Mouse (Mus musculus) neural tube, embryonic 12.5 days (tissue): ENCODE measurements around the gene Gucy2g. TPM values are rescaled to one million over a fixed set of nuclear protein-coding genes. Genes with fewer than 3 reads are reported as not detected.
"Not testable (repeated sequence)": the region's sequence is repeated elsewhere in the genome, so short reads cannot be mapped to it uniquely, and the experiment has no call there.

Experiments used
- ATAC-seq: fragments of 200-750 bp; cut with Nextera tagmentation; 2 replicates; pipeline ENCODE4 v1.8.0; 2017; ENCODE audit warnings: low read depth, mild to moderate bottlenecking, moderate TSS enrichment, moderate library complexity; ENCODE audit not compliant: low FRiP score
- H3K27ac ChIP-seq: fragments of 300-500 bp; sonication (generic); 2 replicates; pipeline ENCODE4 v1.5.1; 2016
- H3K27me3 ChIP-seq: fragments of 300-500 bp; sonication (generic); replicated peaks from 2 replicates; pipeline ENCODE4 v1.6.1; 2016; ENCODE audit warnings: mild to moderate bottlenecking
- H3K36me3 ChIP-seq: fragments of 300-500 bp; sonication (generic); 2 replicates; pipeline ENCODE4 v1.6.1; 2016; ENCODE audit warnings: mild to moderate bottlenecking
- H3K4me1 ChIP-seq: fragments of 300-500 bp; sonication (generic); 2 replicates; pipeline ENCODE4 v1.6.1; 2016
- H3K4me2 ChIP-seq: fragments of 300-500 bp; sonication (generic); replicated peaks from 2 replicates; pipeline ENCODE4 v1.6.1; 2016; ENCODE audit warnings: mild to moderate bottlenecking
- H3K4me3 ChIP-seq: fragments of 300-500 bp; sonication (generic); 2 replicates; pipeline ENCODE4 v1.5.1; 2016
- H3K9ac ChIP-seq: fragments of 300-500 bp; sonication (generic); 2 replicates; pipeline ENCODE4 v1.6.1; 2016; ENCODE audit warnings: mild to moderate bottlenecking
- H3K9me3 ChIP-seq: fragments of 300-500 bp; sonication (generic); 2 replicates; pipeline ENCODE4 v1.6.1; 2016; ENCODE audit warnings: mild to moderate bottlenecking
- WGBS: fragments of 180-500 bp; shearing (Covaris S2); methylation state at CpG from one replicate; pipeline ENCODE4 v1.1.7; 2016; 5-methylcytosine and 5-hydroxymethylcytosine counted together
- polyA plus RNA-seq: library from polyadenylated mRNA; unstranded; fragments of >200 nt; fragmentation: Nextera tagmentation; extraction: Ambion mirVana; gene quantifications from 2 replicates; pipeline ENCODE4 v1.2.1, GENCODE M21; 2016

Gucy2g gene
- polyA plus RNA-seq, 1 experiment from 2014 or later, result not detected

DNA sequence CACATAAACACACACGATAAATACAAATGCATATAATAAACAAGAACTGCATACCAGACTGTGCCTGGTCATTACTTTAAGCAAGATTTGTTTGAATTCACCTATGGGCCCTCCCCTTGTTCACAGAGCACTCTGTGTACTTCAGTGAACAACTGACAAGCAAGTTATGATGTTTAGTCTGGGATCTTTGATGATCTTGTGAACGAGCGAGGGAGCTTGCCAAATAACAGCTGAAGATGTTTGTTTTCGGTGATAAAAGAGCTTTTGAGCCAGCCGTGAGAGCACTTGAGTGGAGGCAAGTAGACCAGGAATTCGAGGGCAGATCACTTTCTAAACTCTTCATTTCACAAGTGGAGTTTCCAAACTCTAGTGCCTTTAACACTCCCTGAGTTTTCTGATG lies 72.7 kb downstream of the Gucy2g start:
- H3K9me3 ChIP-seq, result 0 out of 2 replicates have a peak, but pooled peaks cover 10% of the 10 kb centered on the region
- no peak overlapping the region for H3K9ac ChIP-seq
- no peak overlapping the region for H3K4me2 ChIP-seq
- H3K36me3 ChIP-seq, result no peaks in the 10 kb centered on the region
- no peak overlapping the region for H3K4me3 ChIP-seq
- H3K4me1 ChIP-seq, result no peaks in the 10 kb centered on the region
- H3K27ac ChIP-seq, result no peak overlapping the region
- no peak for ATAC-seq
- H3K27me3 ChIP-seq, result no peaks in the 10 kb centered on the region
- WGBS, result 86% methylated on average over 6 of the region's 6 CpGs

GRCm38 (mm10) chr19:55167741-55168140 lies 73.3 kb downstream of the Gucy2g start:
- H3K27ac ChIP-seq, result no peak overlapping the region
- H3K4me2 ChIP-seq, result no peak overlapping the region
- H3K4me3 ChIP-seq, result no peak overlapping the region
- H3K27me3 ChIP-seq, result no peaks in the 10 kb centered on the region
- no peak overlapping the region for H3K9ac ChIP-seq
- H3K4me1 ChIP-seq, result no peaks in the 10 kb centered on the region
- ATAC-seq, result no peak
- 0 out of 2 replicates have a peak, but pooled peaks cover 10% of the 10 kb centered on the region for H3K9me3 ChIP-seq
- H3K36me3 ChIP-seq, result no peaks in the 10 kb centered on the region
- WGBS, result 65% methylated on average over 2 of the region's 2 CpGs

DNA sequence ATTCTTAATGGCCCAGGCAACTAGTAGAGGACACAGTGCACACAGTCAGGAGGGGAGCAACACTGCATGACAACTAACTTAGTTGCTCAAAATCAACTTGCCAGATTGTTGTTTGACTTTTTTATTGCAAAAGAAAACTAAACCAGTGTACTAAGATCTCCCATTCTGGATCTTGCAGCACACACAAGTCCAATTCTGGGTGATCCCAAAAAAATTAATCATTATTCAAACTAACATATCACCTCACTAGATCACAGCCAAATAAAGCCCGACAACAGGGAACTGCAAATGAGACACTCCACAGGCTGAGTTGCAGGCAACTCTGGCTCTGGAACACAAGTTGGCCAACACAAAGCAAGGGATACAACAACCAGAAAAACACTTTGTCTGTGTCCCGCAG lies 74.3 kb downstream of the Gucy2g start:
- Histone ChIP-seq H3K9ac (no peak overlapping the region), H3K4me3 (no peak overlapping the region), H3K9me3 (0 out of 2 replicates have a peak, but pooled peaks cover 10% of the 10 kb centered on the region), H3K27me3 (no peaks in the 10 kb centered on the region), H3K27ac (no peak overlapping the region), H3K4me2 (no peak overlapping the region), H3K4me1 (no peaks in the 10 kb centered on the region), H3K36me3 (no peaks in the 10 kb centered on the region)
- no peak for ATAC-seq
- 93% methylated on average over 2 of the region's 2 CpGs for WGBS

GRCm38 (mm10) chr19:55165954-55166353 lies 75.1 kb downstream of the Gucy2g start:
- no peaks in the 10 kb centered on the region for H3K36me3 ChIP-seq
- 83% methylated on average over 4 of the region's 4 CpGs for WGBS
- H3K9me3 ChIP-seq, result 0 out of 2 replicates have a peak, but pooled peaks cover 10% of the 10 kb centered on the region
- no peak overlapping the region for H3K4me2 ChIP-seq
- H3K4me1 ChIP-seq, result no peaks in the 10 kb centered on the region
- ATAC-seq, result no peak
- H3K27ac ChIP-seq, result no peak overlapping the region
- H3K4me3 ChIP-seq, result no peak overlapping the region
- H3K27me3 ChIP-seq, result no peaks in the 10 kb centered on the region
- no peak overlapping the region for H3K9ac ChIP-seq

GRCm38 (mm10) chr19:55165183-55165865 lies 75.7 kb downstream of the Gucy2g start:
- Histone ChIP-seq H3K27me3 (no peaks in the 10 kb centered on the region), H3K4me2 (no peak overlapping the region), H3K4me1 (no peaks in the 10 kb centered on the region), H3K27ac (no peak overlapping the region), H3K4me3 (no peak overlapping the region), H3K9ac (no peak overlapping the region), H3K36me3 (no peaks in the 10 kb centered on the region), H3K9me3 (0 out of 2 replicates have a peak, but pooled peaks cover 6% of the 10 kb centered on the region)
- no peak for ATAC-seq
- WGBS, result 85% methylated on average over 1 of the region's 1 CpGs

- H3K36me3 ChIP-seq, result no peaks in the 10 kb centered on the region
- no peaks in the 10 kb centered on the region for H3K9me3 ChIP-seq
- 85% methylated on average over 1 of the region's 1 CpGs for WGBS
- H3K4me2 ChIP-seq, result no peak overlapping the region
- no peak overlapping the region for H3K27ac ChIP-seq
- H3K27me3 ChIP-seq, result no peaks in the 10 kb centered on the region
- no peak overlapping the region for H3K9ac ChIP-seq
- ATAC-seq, result no peak
- H3K4me3 ChIP-seq, result no peak overlapping the region
- H3K4me1 ChIP-seq, result no peaks in the 10 kb centered on the region
These were observed 76.9 kb downstream of the Gucy2g start for GRCm38 (mm10) chr19:55164162-55164561.

- Histone ChIP-seq H3K27me3 (no peaks in the 10 kb centered on the region), H3K4me2 (no peak overlapping the region), H3K36me3 (no peaks in the 10 kb centered on the region), H3K9ac (no peak overlapping the region), H3K27ac (no peak overlapping the region), H3K4me1 (no peaks in the 10 kb centered on the region), H3K4me3 (no peak overlapping the region), H3K9me3 (no peaks in the 10 kb centered on the region)
- no peak for ATAC-seq
- 77% methylated on average over 4 of the region's 4 CpGs for WGBS
These were observed 78.8 kb downstream of the Gucy2g start for GRCm38 (mm10) chr19:55162271-55162670.

DNA sequence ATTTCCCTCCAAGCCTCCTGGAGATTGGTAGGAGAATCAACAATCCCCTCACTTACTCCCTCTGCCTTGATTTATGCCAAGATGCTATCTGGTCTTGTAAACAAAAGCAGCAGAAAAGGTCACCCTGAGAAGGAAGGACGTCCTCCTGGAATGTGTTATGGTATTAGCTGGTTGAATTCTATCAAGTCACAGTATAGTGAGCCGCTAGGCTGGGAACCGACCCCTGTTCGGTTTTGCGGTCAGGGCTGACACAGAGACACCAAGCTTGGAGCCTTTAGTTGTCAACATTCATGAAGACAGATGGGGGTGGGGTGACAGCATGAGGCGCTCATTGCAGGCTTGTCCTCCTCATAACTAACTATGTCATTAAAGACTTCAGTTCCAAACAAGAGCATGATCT lies 81.2 kb downstream of the Gucy2g start:
- Histone ChIP-seq H3K27me3 (no peaks in the 10 kb centered on the region), H3K9ac (no peak overlapping the region), H3K36me3 (no peaks in the 10 kb centered on the region), H3K9me3 (no peaks in the 10 kb centered on the region), H3K4me1 (no peaks in the 10 kb centered on the region), H3K4me3 (no peak overlapping the region), H3K4me2 (no peak overlapping the region), H3K27ac (no peak overlapping the region)
- no peak for ATAC-seq
- 84% methylated on average over 6 of the region's 6 CpGs for WGBS

GRCm38 (mm10) chr19:55158606-55159005 lies 82.4 kb downstream of the Gucy2g start:
- no peak overlapping the region for H3K9ac ChIP-seq
- H3K36me3 ChIP-seq, result no peaks in the 10 kb centered on the region
- no peaks in the 10 kb centered on the region for H3K4me1 ChIP-seq
- WGBS, result 74% methylated on average over 8 of the region's 8 CpGs
- no peak overlapping the region for H3K4me3 ChIP-seq
- H3K4me2 ChIP-seq, result no peak overlapping the region
- no peak overlapping the region for H3K27ac ChIP-seq
- H3K9me3 ChIP-seq, result no peaks in the 10 kb centered on the region
- ATAC-seq, result no peak
- H3K27me3 ChIP-seq, result no peaks in the 10 kb centered on the region

- H3K27ac ChIP-seq, result no peak overlapping the region
- no peak for ATAC-seq
These were observed 84.0 kb downstream of the Gucy2g start for GRCm38 (mm10) chr19:55157029-55157428.

DNA sequence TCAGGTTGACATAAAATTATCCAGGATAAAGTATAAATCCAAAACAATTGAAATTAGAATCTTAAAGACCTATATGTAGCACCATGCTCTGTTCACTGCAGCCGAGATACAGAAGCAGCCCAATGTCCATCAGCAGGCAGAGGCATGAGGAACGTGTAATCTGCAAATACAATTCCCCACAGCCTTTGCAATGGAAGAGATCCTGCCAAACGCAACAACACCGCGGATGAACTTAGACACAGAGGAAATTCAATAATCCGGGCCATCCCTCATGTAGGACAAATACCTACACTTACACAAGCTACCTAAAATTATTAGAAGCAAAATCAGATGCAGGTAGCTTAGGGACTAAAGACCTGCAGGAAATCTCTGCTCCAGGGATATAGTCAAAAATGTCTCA lies 88.1 kb downstream of the Gucy2g start:
- no peaks in the 10 kb centered on the region for H3K9me3 ChIP-seq
- H3K4me3 ChIP-seq, result no peak overlapping the region
- H3K27me3 ChIP-seq, result no peaks in the 10 kb centered on the region
- H3K27ac ChIP-seq, result no peak overlapping the region
- no peaks in the 10 kb centered on the region for H3K36me3 ChIP-seq
- ATAC-seq, result no peak
- no peak overlapping the region for H3K9ac ChIP-seq
- 91% methylated on average over 6 of the region's 6 CpGs for WGBS
- no peak overlapping the region for H3K4me2 ChIP-seq
- H3K4me1 ChIP-seq, result no peaks in the 10 kb centered on the region

More at GRCm38 (mm10) chr19:55157029-55157428, 84.0 kb downstream of the Gucy2g start:
- WGBS, result 87% methylated on average over 7 of the region's 7 CpGs
- Histone ChIP-seq H3K9me3 (no peaks in the 10 kb centered on the region), H3K36me3 (no peaks in the 10 kb centered on the region), H3K4me1 (no peaks in the 10 kb centered on the region), H3K4me2 (no peak overlapping the region), H3K9ac (no peak overlapping the region), H3K4me3 (no peak overlapping the region), H3K27me3 (no peaks in the 10 kb centered on the region)

DNA sequence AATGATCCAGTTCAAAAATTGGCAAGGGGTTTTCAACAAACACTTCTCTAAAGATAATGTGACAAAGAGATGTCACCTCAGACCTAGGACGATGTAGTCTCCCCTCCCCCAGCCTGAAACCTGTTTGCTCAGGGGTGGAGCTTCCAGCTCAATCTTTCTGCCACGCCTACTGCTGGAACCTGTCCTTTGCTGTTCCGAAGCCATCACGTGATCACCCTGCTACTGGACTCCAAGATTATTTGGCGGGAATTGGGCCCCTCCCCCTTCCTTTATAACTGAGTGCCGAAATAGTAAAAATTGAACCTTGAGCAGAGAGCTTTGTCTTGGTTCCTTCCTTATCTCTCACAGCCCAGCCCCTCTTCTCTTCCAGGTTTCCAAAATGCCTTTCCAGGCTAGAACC lies 88.8 kb downstream of the Gucy2g start:
- H3K9ac ChIP-seq, ATAC-seq, H3K4me2 ChIP-seq, H3K27me3 ChIP-seq, H3K9me3 ChIP-seq, H3K4me1 ChIP-seq, H3K27ac ChIP-seq, H3K4me3 ChIP-seq, H3K36me3 ChIP-seq: not testable (repeated sequence)
- 74% methylated on average over 6 of the region's 6 CpGs for WGBS

GRCm38 (mm10) chr19:55149646-55150045 lies 91.4 kb downstream of the Gucy2g start:
- WGBS, result 79% methylated on average over 6 of the region's 6 CpGs
- no peaks in the 10 kb centered on the region for H3K9me3 ChIP-seq
- no peaks in the 10 kb centered on the region for H3K27me3 ChIP-seq
- no peak overlapping the region for H3K27ac ChIP-seq
- no peak for ATAC-seq
- no peak overlapping the region for H3K4me3 ChIP-seq
- no peak overlapping the region for H3K9ac ChIP-seq
- H3K4me2 ChIP-seq, result no peak overlapping the region
- peaks cover under 1% of the 10 kb centered on the region; the same call in 1 of the 2 replicates for H3K4me1 ChIP-seq
- no peaks in the 10 kb centered on the region for H3K36me3 ChIP-seq
